Mouse (Mus musculus) liver, adult 2 months (tissue): ENCODE results near the gene Gm28308.

Experiments used
- CTCF ChIP-seq: fragments of 200-500 bp; IDR thresholded peaks from 2 replicates; pipeline ENCODE4 v1.5.1; 2011; ENCODE audit warnings: low read depth, low read length, control low read depth
- POLR2A ChIP-seq: fragments of 200-500 bp; IDR thresholded peaks from 2 replicates; pipeline ENCODE4 v1.6.1; 2011; ENCODE audit warnings: low read length, control low read depth; ENCODE audit not compliant: insufficient read depth; ENCODE audit errors: extremely low read depth

GRCm38 (mm10) chr6:52189909-52190308 is 23.2 kb downstream of the Gm28308 start:
- TF ChIP-seq CTCF (no peak), POLR2A (no peak)
